Mouse (Mus musculus) kidney, embryonic 14.5 days (tissue): ENCODE measurements around the gene Atp1a1. TPM values are rescaled to one million over a fixed set of nuclear protein-coding genes. Genes with fewer than 3 reads are reported as not detected.

ENCODE experiments used
- ATAC-seq: fragments of 200-750 bp; cut with Nextera tagmentation; 2 replicates; pipeline ENCODE4 v1.8.0; 2017; ENCODE audit warnings: moderate number of reproducible peaks, mild to moderate bottlenecking, moderate TSS enrichment, moderate library complexity; ENCODE audit not compliant: low FRiP score, low TSS enrichment
- H3K27ac ChIP-seq: fragments of 300-500 bp; sonication (generic); 2 replicates; pipeline ENCODE4 v1.5.1; 2014; ENCODE audit warnings: low read depth, mild to moderate bottlenecking, low read length, moderate library complexity, mixed read lengths
- H3K27me3 ChIP-seq: fragments of 300-500 bp; sonication (generic); 2 replicates; pipeline ENCODE4 v1.6.1; 2014; ENCODE audit warnings: mild to moderate bottlenecking, low read length; ENCODE audit not compliant: control insufficient read depth, insufficient read depth
- H3K36me3 ChIP-seq: fragments of 300-500 bp; sonication (generic); 2 replicates; pipeline ENCODE4 v1.6.1; 2014; ENCODE audit warnings: low read length, mixed read lengths; ENCODE audit not compliant: control insufficient read depth, insufficient read depth
- H3K4me1 ChIP-seq: fragments of 300-500 bp; sonication (generic); 2 replicates; pipeline ENCODE4 v1.6.1; 2014; ENCODE audit warnings: low read length, mixed read lengths; ENCODE audit not compliant: control insufficient read depth, insufficient read depth
- H3K4me2 ChIP-seq: fragments of 300-500 bp; sonication (generic); replicated peaks from 2 replicates; pipeline ENCODE4 v1.6.1; 2014; ENCODE audit warnings: low read depth, mild to moderate bottlenecking, low read length
- H3K4me3 ChIP-seq: fragments of 300-500 bp; sonication (generic); 2 replicates; pipeline ENCODE4 v1.5.1; 2014; ENCODE audit warnings: mild to moderate bottlenecking, low read length
- H3K9ac ChIP-seq: fragments of 300-500 bp; sonication (generic); 2 replicates; pipeline ENCODE4 v1.6.1; 2014; ENCODE audit warnings: low read depth, mild to moderate bottlenecking, low read length, moderate library complexity
- H3K9me3 ChIP-seq: fragments of 300-500 bp; sonication (generic); 2 replicates; pipeline ENCODE4 v1.6.1; 2016; ENCODE audit warnings: low read length; ENCODE audit not compliant: control insufficient read depth
- WGBS: fragments of 180-500 bp; shearing (Covaris S2); extraction: QIAGEN DNeasy Blood & Tissue Kit; methylation state at CpG from one replicate; pipeline ENCODE4 v1.1.7; 2014; 5-methylcytosine and 5-hydroxymethylcytosine counted together
- polyA plus RNA-seq: library from polyadenylated mRNA; unstranded; fragments of >200 nt; fragmentation: Nextera tagmentation; extraction: Ambion mirVana; gene quantifications from 2 replicates; pipeline ENCODE4 v1.2.1, GENCODE M21; 2014

Atp1a1 gene
- polyA plus RNA-seq, 1 experiment from 2014 or later: 280 TPM

DNA sequence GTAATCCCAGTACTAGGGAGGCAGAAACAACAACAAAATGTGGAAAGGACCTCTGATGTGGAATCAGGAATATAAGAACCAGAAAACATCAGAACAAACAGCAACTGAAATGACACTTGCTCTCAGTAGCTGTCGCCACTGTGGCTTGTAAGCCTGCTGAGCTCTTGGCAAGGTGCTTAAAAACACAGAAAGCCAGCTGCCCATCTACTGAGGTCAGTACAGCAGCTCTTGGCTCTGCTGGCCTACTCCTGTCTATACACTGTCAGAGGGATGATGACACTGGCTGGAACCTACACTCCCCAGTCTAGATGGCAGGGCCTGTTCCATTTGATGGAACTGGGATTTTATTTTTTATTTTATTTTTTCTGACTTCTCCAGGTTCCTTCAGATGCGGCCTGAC, 71.1 kb downstream of the Atp1a1 start:
- no peaks in the 10 kb centered on the region for H3K9me3 ChIP-seq
- 0 out of 2 replicates have a peak, but pooled peaks cover 5% of the 10 kb centered on the region for H3K4me1 ChIP-seq
- no peak overlapping the region for H3K4me3 ChIP-seq
- no peak for ATAC-seq
- no peak overlapping the region for H3K9ac ChIP-seq
- H3K27ac ChIP-seq: no peak overlapping the region
- WGBS: 89% methylated on average over 2 of the region's 2 CpGs
- no peaks in the 10 kb centered on the region for H3K27me3 ChIP-seq
- H3K36me3 ChIP-seq: no peaks in the 10 kb centered on the region
- no peak overlapping the region for H3K4me2 ChIP-seq

DNA sequence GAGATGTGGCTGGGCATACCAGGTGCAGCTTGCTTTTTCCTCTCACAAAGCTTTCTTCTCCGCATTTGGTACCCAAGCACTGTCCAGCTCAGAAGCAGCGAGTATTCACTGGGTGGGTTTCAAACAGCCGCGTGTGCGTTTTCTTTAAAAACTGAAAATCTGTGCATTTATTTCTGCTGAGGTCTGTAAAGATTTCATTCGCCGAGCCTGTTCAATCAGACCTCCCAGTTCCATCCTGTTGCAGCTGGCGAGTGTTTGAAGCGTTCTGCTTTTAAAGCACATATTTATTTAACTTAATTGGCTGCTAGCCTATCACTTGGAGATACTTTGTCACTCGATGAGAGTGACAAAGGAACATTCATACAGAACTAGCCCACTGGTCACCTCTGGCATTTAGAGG, 73.6 kb downstream of the Atp1a1 start:
- Histone ChIP-seq H3K9me3 (no peaks in the 10 kb centered on the region), H3K27me3 (no peaks in the 10 kb centered on the region), H3K4me3 (no peak overlapping the region), H3K27ac (no peak overlapping the region), H3K36me3 (no peaks in the 10 kb centered on the region), H3K9ac (no peak overlapping the region), H3K4me1 (0 out of 2 replicates have a peak, but pooled peaks cover 10% of the 10 kb centered on the region), H3K4me2 (no peak overlapping the region)
- WGBS: 71% methylated on average over 10 of the region's 10 CpGs
- no peak for ATAC-seq

DNA sequence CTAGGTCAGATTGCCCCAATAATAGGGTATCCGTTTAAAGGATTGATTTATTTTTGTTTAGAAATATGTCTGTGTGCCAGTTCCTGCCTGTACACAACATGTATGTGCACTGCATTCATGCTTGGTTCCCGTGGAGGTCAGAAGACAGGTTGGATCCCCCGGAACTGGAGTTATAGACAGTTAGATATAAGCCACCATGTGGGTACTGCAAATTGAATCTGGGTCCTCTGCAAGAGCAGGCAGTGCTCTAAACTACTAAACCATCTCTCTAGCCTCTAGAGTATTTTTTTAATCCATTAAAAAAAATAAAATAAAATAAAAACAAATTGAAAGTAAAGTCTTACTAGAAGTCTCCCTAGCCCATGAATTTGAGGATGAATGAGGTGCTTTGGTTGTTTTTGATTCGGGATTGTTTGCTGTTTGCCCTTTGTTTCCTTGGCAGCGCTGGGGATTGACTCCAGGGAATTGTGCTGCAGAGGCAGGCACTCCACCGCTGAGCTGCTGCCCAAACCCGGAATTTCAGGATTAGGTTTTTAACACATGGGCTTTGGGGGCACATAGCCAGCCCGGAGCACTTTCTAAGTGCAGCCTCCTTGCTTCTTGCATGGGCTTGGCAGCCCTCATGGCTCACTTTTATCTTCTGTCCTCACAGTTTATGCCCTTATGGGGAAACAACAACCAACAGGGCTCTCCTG, 75.4 kb downstream of the Atp1a1 start:
- no peak overlapping the region for H3K27ac ChIP-seq
- H3K4me2 ChIP-seq: no peak overlapping the region
- no peak overlapping the region for H3K4me3 ChIP-seq
- no peaks in the 10 kb centered on the region for H3K36me3 ChIP-seq
- H3K27me3 ChIP-seq: no peaks in the 10 kb centered on the region
- WGBS: 31% methylated on average over 8 of the region's 8 CpGs
- no peak for ATAC-seq
- H3K4me1 ChIP-seq: 0 out of 2 replicates have a peak, but pooled peaks cover 10% of the 10 kb centered on the region
- no peaks in the 10 kb centered on the region for H3K9me3 ChIP-seq
- no peak overlapping the region for H3K9ac ChIP-seq

DNA sequence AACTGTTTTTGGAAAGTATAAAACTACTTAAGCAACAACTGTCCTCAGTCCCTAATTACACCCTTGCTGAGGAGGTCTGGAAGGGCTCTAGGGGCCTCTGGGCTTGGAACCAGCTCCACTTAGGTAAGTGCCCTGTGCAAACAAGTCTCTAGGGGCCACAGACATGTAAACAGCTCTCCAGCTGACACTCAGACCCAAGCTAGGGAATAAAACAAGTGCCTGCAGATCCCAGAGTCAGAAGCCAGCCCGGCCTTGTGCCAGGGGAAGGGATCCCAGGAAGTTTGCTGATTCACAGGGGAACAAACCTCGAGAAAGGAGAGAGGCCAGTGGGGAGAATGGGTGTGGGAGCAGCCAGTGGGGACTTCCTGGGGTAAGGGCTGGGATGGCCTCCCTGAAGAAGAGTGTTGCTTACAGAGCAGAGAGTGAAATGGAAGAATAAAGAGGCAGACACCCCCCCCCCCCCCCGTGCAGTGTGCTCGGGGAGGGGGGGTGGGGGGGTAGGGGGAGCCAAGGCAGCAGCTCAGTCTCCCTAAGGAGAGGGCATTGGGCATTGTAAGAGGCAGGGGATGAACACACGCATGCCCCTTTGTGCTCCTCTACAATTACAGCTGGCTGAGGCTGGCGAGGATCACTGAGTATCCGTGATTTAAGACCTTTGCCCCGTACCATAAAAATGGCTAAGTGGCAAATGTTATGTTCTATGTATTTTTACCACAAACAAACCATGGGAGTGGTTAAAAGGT, 76.2 kb downstream of the Atp1a1 start:
- Histone ChIP-seq H3K9me3 (no peaks in the 10 kb centered on the region), H3K9ac (no peak overlapping the region), H3K4me2 (no peak overlapping the region), H3K4me3 (no peak overlapping the region), H3K4me1 (0 out of 2 replicates have a peak, but pooled peaks cover 10% of the 10 kb centered on the region), H3K27me3 (no peaks in the 10 kb centered on the region), H3K36me3 (no peaks in the 10 kb centered on the region), H3K27ac (no peak overlapping the region)
- ATAC-seq: no peak
- WGBS: 39% methylated on average over 7 of the region's 8 CpGs

DNA sequence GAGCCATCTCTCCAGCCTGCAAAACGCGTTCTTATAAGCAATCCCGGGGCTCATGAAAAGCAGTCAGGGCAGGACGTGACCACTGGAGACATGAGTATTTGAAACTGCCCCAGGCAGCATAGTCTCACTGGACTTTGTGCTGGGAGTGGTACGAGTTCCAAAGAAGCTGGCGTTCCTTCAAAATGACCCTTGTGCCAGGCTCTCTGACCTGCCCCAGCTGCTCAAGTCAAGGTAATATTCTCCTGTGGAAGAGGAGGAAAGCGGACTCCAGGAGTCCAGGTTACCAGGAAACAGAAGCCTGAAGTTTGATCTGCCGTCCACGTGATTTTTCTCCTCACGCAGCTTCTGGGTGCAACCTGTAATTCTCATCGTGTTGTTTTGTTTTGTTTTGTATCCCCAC, 77.9 kb downstream of the Atp1a1 start:
- WGBS: 69% methylated on average over 11 of the region's 11 CpGs
- no peak overlapping the region for H3K9ac ChIP-seq
- no peak overlapping the region for H3K4me3 ChIP-seq
- no peak overlapping the region for H3K27ac ChIP-seq
- 0 out of 2 replicates have a peak, but pooled peaks cover 10% of the 10 kb centered on the region for H3K4me1 ChIP-seq
- no peaks in the 10 kb centered on the region for H3K27me3 ChIP-seq
- H3K9me3 ChIP-seq: no peaks in the 10 kb centered on the region
- no peak for ATAC-seq
- no peaks in the 10 kb centered on the region for H3K36me3 ChIP-seq
- H3K4me2 ChIP-seq: no peak overlapping the region

Other genes with a start within 250 kb of the Atp1a1 start
- 15.1 and 16.9 TPM in 2 replicates for gene Igsf3, start 227.6 kb downstream of the Atp1a1 start, polyA plus RNA-seq
- gene Mab21l3, start 244.3 kb upstream of the Atp1a1 start, polyA plus RNA-seq: 0.41 and 0.77 TPM in 2 replicates